Mouse (Mus musculus) limb, embryonic 12.5 days (tissue): ENCODE measurements around the gene Hba-a1. TPM values are rescaled to one million over a fixed set of nuclear protein-coding genes. Genes with fewer than 3 reads are reported as not detected.
"Not testable (repeated sequence)": the region's sequence is repeated elsewhere in the genome, so short reads cannot be mapped to it uniquely, and the experiment has no call there.

Experiments used
- ATAC-seq: fragments of 200-750 bp; cut with Nextera tagmentation; 2 replicates; pipeline ENCODE4 v1.8.0; 2017; ENCODE audit warnings: low read depth, moderate TSS enrichment; ENCODE audit not compliant: insufficient number of reproducible peaks, insufficient read depth, low FRiP score, low TSS enrichment
- H3K27ac ChIP-seq: fragments of 300-500 bp; sonication (generic); 2 replicates; pipeline ENCODE4 v1.5.1; 2016; ENCODE audit warnings: mild to moderate bottlenecking, moderate library complexity
- H3K27me3 ChIP-seq: fragments of 300-500 bp; sonication (generic); 2 replicates; pipeline ENCODE4 v1.6.1; 2016; ENCODE audit warnings: mild to moderate bottlenecking, moderate library complexity
- H3K36me3 ChIP-seq: fragments of 300-500 bp; sonication (generic); 2 replicates; pipeline ENCODE4 v1.6.1; 2016; ENCODE audit warnings: mild to moderate bottlenecking, moderate library complexity
- H3K4me1 ChIP-seq: fragments of 300-500 bp; sonication (generic); replicated peaks from 2 replicates; pipeline ENCODE4 v1.6.1; 2016
- H3K4me2 ChIP-seq: fragments of 300-500 bp; sonication (generic); 2 replicates; pipeline ENCODE4 v1.6.1; 2016; ENCODE audit warnings: mild to moderate bottlenecking, moderate library complexity
- H3K4me3 ChIP-seq: fragments of 300-500 bp; sonication (generic); replicated peaks from 2 replicates; pipeline ENCODE4 v1.5.1; 2016; ENCODE audit warnings: mild to moderate bottlenecking
- H3K9ac ChIP-seq: fragments of 300-500 bp; sonication (generic); replicated peaks from 2 replicates; pipeline ENCODE4 v1.6.1; 2016; ENCODE audit warnings: mild to moderate bottlenecking, moderate library complexity
- H3K9me3 ChIP-seq: fragments of 300-500 bp; sonication (generic); 2 replicates; pipeline ENCODE4 v1.6.1; 2016; ENCODE audit warnings: mild to moderate bottlenecking, moderate library complexity
- WGBS: fragments of 180-500 bp; shearing (Covaris S2); methylation state at CpG from one replicate; pipeline ENCODE4 v1.1.7; 2016; 5-methylcytosine and 5-hydroxymethylcytosine counted together
- polyA plus RNA-seq: library from polyadenylated mRNA; unstranded; fragments of >200 nt; fragmentation: Nextera tagmentation; extraction: Ambion mirVana; gene quantifications from 2 replicates; pipeline ENCODE4 v1.2.1, GENCODE M21; 2016

Gene Hba-a1
- polyA plus RNA-seq: 3,017 and 3,206 TPM in 2 replicates

DNA sequence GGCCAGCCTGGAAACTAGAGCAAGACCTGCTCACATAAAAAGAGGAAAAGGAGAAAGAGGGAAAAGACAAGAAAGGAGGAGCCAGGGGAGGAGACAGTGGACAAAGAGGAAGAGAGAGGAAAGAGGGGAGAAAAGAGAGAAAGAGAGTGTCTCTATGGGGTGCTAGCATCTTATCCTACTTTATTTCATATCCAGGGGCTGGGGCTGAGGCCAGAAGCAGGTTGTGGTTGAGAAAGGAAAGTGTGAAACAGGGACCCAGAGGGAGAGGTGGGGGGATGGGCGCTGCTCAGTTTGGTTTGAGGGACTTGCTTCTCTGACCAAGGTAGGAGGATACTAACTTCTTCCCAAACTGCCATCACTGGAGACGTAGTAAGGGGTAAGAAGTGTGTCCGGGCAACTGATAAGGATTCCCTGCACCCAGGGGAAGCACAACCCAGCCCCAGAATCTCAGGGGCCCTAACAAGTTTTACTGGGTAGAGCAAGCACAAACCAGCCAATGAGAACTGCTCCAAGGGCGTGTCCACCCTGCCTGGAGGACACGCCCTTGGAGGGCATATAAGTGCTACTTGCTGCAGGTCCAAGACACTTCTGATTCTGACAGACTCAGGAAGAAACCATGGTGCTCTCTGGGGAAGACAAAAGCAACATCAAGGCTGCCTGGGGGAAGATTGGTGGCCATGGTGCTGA, at the start of gene Hba-a1:
TSS of gene Hba-a1 (plus strand) at position 421 of the 687 bp plus-strand sequence.
- peaks cover 25% of the 10 kb centered on the region for H3K27me3 ChIP-seq
- not testable (repeated sequence) for H3K4me1 ChIP-seq, H3K27ac ChIP-seq, H3K9me3 ChIP-seq, H3K9ac ChIP-seq, H3K36me3 ChIP-seq, H3K4me2 ChIP-seq, ATAC-seq, H3K4me3 ChIP-seq
- 73% methylated on average over 1 of the region's 5 CpGs for WGBS

DNA sequence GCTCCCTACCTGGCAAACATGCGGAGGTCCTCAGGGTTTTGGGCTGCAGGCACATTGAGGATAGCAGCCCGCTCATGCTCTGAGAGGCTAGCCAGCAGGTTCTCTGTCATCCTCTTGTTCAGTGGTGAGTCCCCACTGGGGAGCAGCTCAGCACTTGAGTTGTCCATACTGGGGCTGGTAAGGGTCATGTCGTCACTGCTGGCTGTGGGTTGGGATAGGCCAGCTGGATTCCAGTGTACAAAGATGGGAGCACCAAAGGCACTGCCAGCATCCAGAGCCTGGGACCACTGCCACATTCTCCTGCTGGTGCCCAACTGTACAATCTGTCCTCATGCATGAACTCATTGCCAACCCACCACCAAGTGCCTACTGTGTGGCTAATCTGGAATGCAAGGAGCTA, 49.4 kb upstream of the Hba-a1 start:
- Histone ChIP-seq H3K36me3 (peaks cover 86% of the 10 kb centered on the region), H3K4me1 (no peaks in the 10 kb centered on the region), H3K27ac (no peak overlapping the region), H3K9ac (no peak overlapping the region), H3K4me3 (no peak overlapping the region), H3K27me3 (no peaks in the 10 kb centered on the region), H3K4me2 (no peak overlapping the region), H3K9me3 (no peaks in the 10 kb centered on the region)
- no peak for ATAC-seq
- 92% methylated on average over 3 of the region's 3 CpGs for WGBS

DNA sequence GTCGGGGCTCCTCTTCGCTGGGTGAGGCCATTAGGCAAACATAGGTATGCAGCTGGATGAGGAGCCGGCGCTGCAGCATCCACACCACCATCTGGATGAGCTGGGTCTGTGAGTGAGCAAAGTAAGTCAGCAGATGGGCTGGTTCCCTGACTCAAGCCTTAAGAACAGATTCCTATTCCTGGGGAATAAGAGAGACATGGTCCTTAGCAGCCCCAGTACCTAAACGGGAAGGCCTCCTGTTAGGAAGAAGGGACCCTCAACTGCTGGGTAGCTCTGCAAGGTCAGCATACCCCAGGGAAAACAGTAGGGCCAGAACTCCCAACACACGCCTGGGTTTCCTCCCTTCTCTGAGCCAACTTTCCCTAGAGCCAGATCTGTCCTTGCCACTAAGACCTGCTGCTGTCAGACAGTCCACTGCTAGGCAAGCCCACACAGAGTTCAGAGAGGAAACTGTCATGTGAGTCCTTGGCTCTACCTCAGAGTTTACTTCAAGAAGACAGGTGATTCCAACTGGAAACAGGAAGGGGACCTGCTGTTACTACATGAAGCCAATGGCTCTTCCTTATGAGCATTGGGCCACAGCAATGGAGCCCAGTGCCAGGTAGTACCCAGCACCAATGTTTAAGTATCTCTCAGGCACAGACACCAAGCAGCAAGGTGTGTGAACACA, 48.4 kb upstream of the Hba-a1 start:
- Histone ChIP-seq H3K27me3 (no peaks in the 10 kb centered on the region), H3K9ac (no peak overlapping the region), H3K27ac (no peak overlapping the region), H3K4me2 (no peak overlapping the region), H3K4me1 (no peaks in the 10 kb centered on the region), H3K4me3 (no peak overlapping the region), H3K9me3 (no peaks in the 10 kb centered on the region), H3K36me3 (peaks cover 82% of the 10 kb centered on the region)
- no peak for ATAC-seq
- 86% methylated on average over 6 of the region's 6 CpGs for WGBS

GRCm38 (mm10) chr11:32235646-32236045, 47.7 kb upstream of the Hba-a1 start:
- Histone ChIP-seq H3K4me2 (no peak overlapping the region), H3K9me3 (no peaks in the 10 kb centered on the region), H3K27me3 (no peaks in the 10 kb centered on the region), H3K4me3 (no peak overlapping the region), H3K4me1 (no peaks in the 10 kb centered on the region), H3K36me3 (peaks cover 82% of the 10 kb centered on the region), H3K9ac (no peak overlapping the region), H3K27ac (no peak overlapping the region)
- WGBS: 71% methylated on average over 3 of the region's 3 CpGs
- ATAC-seq: no peak

GRCm38 (mm10) chr11:32236132-32236531, 47.2 kb upstream of the Hba-a1 start:
- H3K9me3 ChIP-seq: no peaks in the 10 kb centered on the region
- H3K27ac ChIP-seq: no peak overlapping the region
- no peak overlapping the region for H3K9ac ChIP-seq
- H3K4me3 ChIP-seq: no peak overlapping the region
- 79% methylated on average over 2 of the region's 2 CpGs for WGBS
- no peaks in the 10 kb centered on the region for H3K27me3 ChIP-seq
- ATAC-seq: no peak
- no peak overlapping the region for H3K4me2 ChIP-seq
- peaks cover 82% of the 10 kb centered on the region for H3K36me3 ChIP-seq
- H3K4me1 ChIP-seq: no peaks in the 10 kb centered on the region

- Histone ChIP-seq H3K9ac (no peak overlapping the region), H3K9me3 (no peaks in the 10 kb centered on the region), H3K4me2 (no peak overlapping the region), H3K27ac (no peak overlapping the region; the same call in 1 of the 2 replicates), H3K4me1 (no peaks in the 10 kb centered on the region), H3K27me3 (no peaks in the 10 kb centered on the region), H3K4me3 (no peak overlapping the region), H3K36me3 (peaks cover 82% of the 10 kb centered on the region)
- WGBS: 59% methylated on average over 9 of the region's 9 CpGs
- no peak for ATAC-seq
Observed at GRCm38 (mm10) chr11:32236712-32237410, 46.5 kb upstream of the Hba-a1 start.

DNA sequence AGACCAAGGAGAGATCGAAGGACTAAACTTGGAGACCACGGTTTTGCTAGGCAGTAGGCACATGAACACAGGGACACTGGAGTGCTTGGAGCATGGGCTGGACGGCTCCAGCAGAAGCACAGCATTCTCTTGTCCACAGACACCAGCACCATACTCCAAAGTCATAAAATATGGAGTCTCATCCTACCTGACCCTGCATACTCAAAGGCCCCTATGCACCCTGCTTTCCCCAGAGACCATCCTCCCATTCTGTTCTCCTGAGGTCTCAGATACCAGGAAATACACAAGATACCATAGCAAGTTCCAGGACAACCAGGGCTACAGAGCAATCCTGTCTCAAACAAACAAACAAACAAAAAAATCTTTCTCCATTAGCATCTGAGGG, 45.9 kb upstream of the Hba-a1 start:
- Histone ChIP-seq H3K36me3 (peaks cover 80% of the 10 kb centered on the region), H3K4me3 (no peak overlapping the region), H3K27me3 (no peaks in the 10 kb centered on the region), H3K27ac (no peak overlapping the region; the same call in 1 of the 2 replicates), H3K4me2 (no peak overlapping the region), H3K9ac (no peak overlapping the region), H3K9me3 (no peaks in the 10 kb centered on the region), H3K4me1 (no peaks in the 10 kb centered on the region)
- no peak for ATAC-seq
- WGBS: 96% methylated on average over 3 of the region's 3 CpGs

GRCm38 (mm10) chr11:32238093-32238860, 45.0 kb upstream of the Hba-a1 start:
- no peak for ATAC-seq
- Histone ChIP-seq H3K4me2 (no peak overlapping the region), H3K36me3 (peaks cover 71% of the 10 kb centered on the region), H3K4me3 (no peak overlapping the region), H3K4me1 (no peaks in the 10 kb centered on the region), H3K27ac (no peak overlapping the region), H3K27me3 (no peaks in the 10 kb centered on the region), H3K9ac (no peak overlapping the region), H3K9me3 (no peaks in the 10 kb centered on the region)
- 65% methylated on average over 5 of the region's 5 CpGs for WGBS

GRCm38 (mm10) chr11:32241391-32241790, 41.9 kb upstream of the Hba-a1 start:
- Histone ChIP-seq H3K9ac (no peak overlapping the region), H3K4me2 (no peak overlapping the region), H3K36me3 (peaks cover 66% of the 10 kb centered on the region), H3K27me3 (no peaks in the 10 kb centered on the region), H3K9me3 (no peaks in the 10 kb centered on the region), H3K4me1 (no peaks in the 10 kb centered on the region), H3K27ac (no peak overlapping the region), H3K4me3 (no peak overlapping the region)
- ATAC-seq: no peak

- peaks cover 69% of the 10 kb centered on the region for H3K36me3 ChIP-seq
- WGBS: 89% methylated on average over 3 of the region's 3 CpGs
Observed at GRCm38 (mm10) chr11:32242209-32242608, 41.1 kb upstream of the Hba-a1 start.

More at GRCm38 (mm10) chr11:32242209-32242608, 41.1 kb upstream of the Hba-a1 start:
- no peak overlapping the region for H3K4me3 ChIP-seq
- H3K27me3 ChIP-seq: no peaks in the 10 kb centered on the region
- no peak for ATAC-seq
- H3K27ac ChIP-seq: no peak overlapping the region
- H3K4me1 ChIP-seq: no peaks in the 10 kb centered on the region
- H3K9me3 ChIP-seq: no peaks in the 10 kb centered on the region
- H3K9ac ChIP-seq: no peak overlapping the region
- H3K4me2 ChIP-seq: no peak overlapping the region
